Mouse (Mus musculus) forebrain, embryonic 13.5 days (tissue): Measurements from ENCODE around the gene U2af2. TPM values are rescaled to one million over a fixed set of nuclear protein-coding genes. Genes with fewer than 3 reads are reported as not detected.

Experiments
- ATAC-seq: fragments of 200-750 bp; cut with Nextera tagmentation; 2 replicates; pipeline ENCODE4 v1.8.0; 2017
- H3K27ac ChIP-seq: fragments of 300-500 bp; sonication (generic); 2 replicates; pipeline ENCODE4 v1.5.1; 2015; ENCODE audit warnings: inconsistent platforms, mild to moderate bottlenecking, moderate library complexity
- H3K27me3 ChIP-seq: fragments of 300-500 bp; sonication (generic); 2 replicates; pipeline ENCODE4 v1.6.1; 2015; ENCODE audit warnings: mild to moderate bottlenecking, inconsistent platforms
- H3K36me3 ChIP-seq: fragments of 300-500 bp; sonication (generic); 2 replicates; pipeline ENCODE4 v1.6.1; 2015; ENCODE audit warnings: mild to moderate bottlenecking, inconsistent platforms; ENCODE audit not compliant: poor library complexity, severe bottlenecking
- H3K4me1 ChIP-seq: fragments of 300-500 bp; sonication (generic); 2 replicates; pipeline ENCODE4 v1.6.1; 2015; ENCODE audit warnings: inconsistent platforms
- H3K4me2 ChIP-seq: fragments of 300-500 bp; sonication (generic); 2 replicates; pipeline ENCODE4 v1.6.1; 2015; ENCODE audit warnings: inconsistent platforms, mild to moderate bottlenecking, moderate library complexity
- H3K4me3 ChIP-seq: fragments of 300-500 bp; sonication (generic); 2 replicates; pipeline ENCODE4 v1.5.1; 2015; ENCODE audit warnings: mild to moderate bottlenecking, inconsistent platforms
- H3K9ac ChIP-seq: fragments of 300-500 bp; sonication (generic); 2 replicates; pipeline ENCODE4 v1.6.1; 2015; ENCODE audit warnings: mild to moderate bottlenecking, inconsistent platforms
- H3K9me3 ChIP-seq: fragments of 300-500 bp; sonication (generic); replicated peaks from 2 replicates; pipeline ENCODE4 v1.6.1; 2016; ENCODE audit warnings: inconsistent platforms
- WGBS: fragments of 180-500 bp; shearing (Covaris S2); methylation state at CpG from one replicate; pipeline ENCODE4 v1.1.7; 2015; 5-methylcytosine and 5-hydroxymethylcytosine counted together
- microRNA-seq: library from miRNA; unstranded; fragments of <30 nt; microRNA quantifications from one replicate; pipeline ENCODE4, GENCODE M21; 2016
- polyA plus RNA-seq: library from polyadenylated mRNA; unstranded; fragments of >200 nt; fragmentation: Nextera tagmentation; extraction: Ambion mirVana; gene quantifications from 2 replicates; pipeline ENCODE4 v1.2.1, GENCODE M21; 2015

The U2af2 gene
- polyA plus RNA-seq, 1 experiment from 2014 or later, result 149 TPM

- H3K4me2 ChIP-seq, result no peak overlapping the region
- H3K4me3 ChIP-seq, result no peak overlapping the region
- 92% methylated on average over 3 of the region's 3 CpGs for WGBS
- ATAC-seq, result no peak
- H3K4me1 ChIP-seq, result no peaks in the 10 kb centered on the region
- no peaks in the 10 kb centered on the region for H3K27me3 ChIP-seq
- H3K36me3 ChIP-seq, result peaks cover 53% of the 10 kb centered on the region
- H3K9me3 ChIP-seq, result no peaks in the 10 kb centered on the region
- H3K27ac ChIP-seq, result no peak overlapping the region
- H3K9ac ChIP-seq, result no peak overlapping the region
Measured at GRCm38 (mm10) chr7:5099796-5100195, 37.9 kb downstream of the U2af2 start.

- 95% methylated on average over 10 of the region's 10 CpGs for WGBS
- Histone ChIP-seq H3K9me3 (no peaks in the 10 kb centered on the region), H3K4me2 (no peak overlapping the region), H3K9ac (no peak overlapping the region), H3K4me1 (no peaks in the 10 kb centered on the region), H3K4me3 (no peak overlapping the region), H3K27me3 (no peaks in the 10 kb centered on the region), H3K36me3 (peaks cover 39% of the 10 kb centered on the region), H3K27ac (no peak overlapping the region)
- ATAC-seq, result no peak
Measured at GRCm38 (mm10) chr7:5101066-5101663, 39.2 kb downstream of the U2af2 start.

GRCm38 (mm10) chr7:5102564-5102963 lies 40.6 kb downstream of the U2af2 start:
- Histone ChIP-seq H3K4me1 (no peaks in the 10 kb centered on the region), H3K9me3 (no peaks in the 10 kb centered on the region), H3K27ac (no peak overlapping the region), H3K36me3 (peaks cover 25% of the 10 kb centered on the region), H3K27me3 (no peaks in the 10 kb centered on the region), H3K4me2 (no peak overlapping the region), H3K9ac (no peak overlapping the region), H3K4me3 (no peak overlapping the region)
- WGBS, result 87% methylated on average over 2 of the region's 2 CpGs
- ATAC-seq, result no peak

GRCm38 (mm10) chr7:5108272-5108671 lies 46.3 kb downstream of the U2af2 start:
- no peaks in the 10 kb centered on the region for H3K4me1 ChIP-seq
- H3K4me2 ChIP-seq, result no peak overlapping the region
- no peak overlapping the region for H3K27ac ChIP-seq
- no peaks in the 10 kb centered on the region for H3K27me3 ChIP-seq
- no peak overlapping the region for H3K9ac ChIP-seq
- H3K9me3 ChIP-seq, result no peaks in the 10 kb centered on the region; the same call in 1 of the 2 replicates
- no peaks in the 10 kb centered on the region for H3K36me3 ChIP-seq
- WGBS, result 83% methylated on average over 4 of the region's 4 CpGs
- ATAC-seq, result no peak
- no peak overlapping the region for H3K4me3 ChIP-seq

GRCm38 (mm10) chr7:5109301-5109700 lies 47.4 kb downstream of the U2af2 start:
- 86% methylated on average over 8 of the region's 8 CpGs for whole genome bisulfite sequencing
- Histone ChIP-seq H3K4me2 (no peak overlapping the region), H3K9ac (no peak overlapping the region), H3K36me3 (no peaks in the 10 kb centered on the region), H3K4me1 (no peaks in the 10 kb centered on the region), H3K4me3 (no peak overlapping the region), H3K9me3 (no peaks in the 10 kb centered on the region; the same call in 1 of the 2 replicates), H3K27me3 (no peaks in the 10 kb centered on the region), H3K27ac (no peak overlapping the region)
- ATAC-seq, result no peak

GRCm38 (mm10) chr7:5112701-5113100 lies 50.8 kb downstream of the U2af2 start:
- WGBS, result 41% methylated on average over 3 of the region's 3 CpGs

GRCm38 (mm10) chr7:5116850-5117249 lies 54.9 kb downstream of the U2af2 start, which contains the start of gene Rfpl4:
Rfpl4 (minus strand) TSS chr7:5116950.
- Histone ChIP-seq H3K4me1 (no peaks in the 10 kb centered on the region), H3K4me3 (no peak within 1 kb of the TSS), H3K27me3 (no peaks in the 10 kb centered on the region), H3K36me3 (no peaks in the 10 kb centered on the region), H3K9ac (no peak within 1 kb of the TSS), H3K27ac (no peak within 1 kb of the TSS), H3K4me2 (no peak within 1 kb of the TSS), H3K9me3 (no peaks in the 10 kb centered on the region)
- no peak for ATAC-seq
- 91% methylated on average over 3 of the region's 3 CpGs for WGBS

More at GRCm38 (mm10) chr7:5112701-5113100, 50.8 kb downstream of the U2af2 start:
- H3K9me3 ChIP-seq, result no peaks in the 10 kb centered on the region; the same call in 1 of the 2 replicates
- no peaks in the 10 kb centered on the region for H3K4me1 ChIP-seq
- H3K36me3 ChIP-seq, result no peaks in the 10 kb centered on the region
- no peak overlapping the region for H3K9ac ChIP-seq
- no peak for ATAC-seq
- H3K4me3 ChIP-seq, result no peak overlapping the region
- H3K27me3 ChIP-seq, result no peaks in the 10 kb centered on the region
- H3K27ac ChIP-seq, result no peak overlapping the region
- no peak overlapping the region for H3K4me2 ChIP-seq

- Histone ChIP-seq H3K9me3 (no peaks in the 10 kb centered on the region), H3K9ac (no peak overlapping the region), H3K4me2 (no peak overlapping the region), H3K27me3 (no peaks in the 10 kb centered on the region), H3K4me1 (no peaks in the 10 kb centered on the region), H3K27ac (no peak overlapping the region), H3K4me3 (no peak overlapping the region), H3K36me3 (no peaks in the 10 kb centered on the region)
- no peak for ATAC-seq
- WGBS, result 90% methylated on average over 8 of the region's 8 CpGs
Measured at GRCm38 (mm10) chr7:5125078-5125477, 63.1 kb downstream of the U2af2 start.

- peak; percentile 83 for ATAC-seq
- WGBS, result 16% methylated on average over 42 of the region's 42 CpGs
Measured at GRCm38 (mm10) chr7:5125549-5126406, 63.8 kb downstream of the U2af2 start, which contains the start of gene Rasl2-9. Rasl2-9 (minus strand) TSS chr7:5125950.

More at GRCm38 (mm10) chr7:5125549-5126406, 63.8 kb downstream of the U2af2 start, which contains the start of gene Rasl2-9:
- H3K4me2 ChIP-seq, result peak within 1 kb of the TSS; percentile 61
- no peaks in the 10 kb centered on the region for H3K27me3 ChIP-seq
- H3K4me1 ChIP-seq, result no peaks in the 10 kb centered on the region
- H3K27ac ChIP-seq, result no peak within 1 kb of the TSS
- H3K9me3 ChIP-seq, result no peaks in the 10 kb centered on the region
- peak within 1 kb of the TSS; percentile 38 for H3K4me3 ChIP-seq
- no peaks in the 10 kb centered on the region for H3K36me3 ChIP-seq
- peak within 1 kb of the TSS; percentile 55 for H3K9ac ChIP-seq

Small RNA genes within 50 kb of the gene (microRNA-seq; reads per million reads assigned to microRNA genes)
- gene Gm26217, result not detected

Other genes with a start within 250 kb of the U2af2 start
- gene Ube2s, start 249.6 kb upstream of the U2af2 start, polyA plus RNA-seq, result 398 and 454 TPM in 2 replicates
- 5.6 and 7.1 TPM in 2 replicates for gene Shisa7, start 217.4 kb upstream of the U2af2 start, polyA plus RNA-seq
- 2.7 and 3.4 TPM in 2 replicates for gene Isoc2b, start 191.9 kb upstream of the U2af2 start, polyA plus RNA-seq
- gene Isoc2a, start 185.0 kb upstream of the U2af2 start, polyA plus RNA-seq, result 0.63 and 0.77 TPM in 2 replicates
- 0.26 and 0.45 TPM in 2 replicates for gene Gm36210, start 155.6 kb upstream of the U2af2 start, polyA plus RNA-seq
- gene Zfp628, start 146.9 kb upstream of the U2af2 start, polyA plus RNA-seq, result 4.3 and 4.5 TPM in 2 replicates
- gene Nat14, start 140.1 kb upstream of the U2af2 start, polyA plus RNA-seq, result 21.2 and 24.9 TPM in 2 replicates
- 0.23 and 0.30 TPM in 2 replicates for gene Ssc5d, start 136.4 kb upstream of the U2af2 start, polyA plus RNA-seq
- gene Sbk2, start 97.7 kb upstream of the U2af2 start, polyA plus RNA-seq, result not detected in 2 replicates
- 0.09 and 0.19 TPM in 2 replicates for gene Sbk3, start 91.0 kb upstream of the U2af2 start, polyA plus RNA-seq
- 51.2 and 56.5 TPM in 2 replicates for gene Zfp579, start 66.0 kb upstream of the U2af2 start, polyA plus RNA-seq
- 9.1 and 10.4 TPM in 2 replicates for gene Zfp524, start 47.7 kb upstream of the U2af2 start, polyA plus RNA-seq
- gene Fiz1, start 47.4 kb upstream of the U2af2 start, polyA plus RNA-seq, result 46.6 and 51.2 TPM in 2 replicates
- 1.5 and 2.1 TPM in 2 replicates for gene Gm44973, start 46.6 kb upstream of the U2af2 start, polyA plus RNA-seq
- gene Zfp865, start 41.8 kb upstream of the U2af2 start, polyA plus RNA-seq, result 5.1 and 5.4 TPM in 2 replicates
- 17.0 and 19.7 TPM in 2 replicates for gene Ccdc106, start 41.6 kb upstream of the U2af2 start, polyA plus RNA-seq
- not detected in 2 replicates for gene 4632433K11Rik, start 28.0 kb upstream of the U2af2 start, polyA plus RNA-seq
- 5.6 and 8.4 TPM in 2 replicates for gene Zfp784, start 23.7 kb upstream of the U2af2 start, polyA plus RNA-seq
- gene Zfp580, start 10.6 kb upstream of the U2af2 start, polyA plus RNA-seq, result 45.3 and 45.6 TPM in 2 replicates
- gene Epn1, start 18.1 kb downstream of the U2af2 start, polyA plus RNA-seq, result 60.5 and 68.9 TPM in 2 replicates
- gene Rfpl4, start 54.8 kb downstream of the U2af2 start, polyA plus RNA-seq, result not detected in 2 replicates
- 0.29 and 0.30 TPM in 2 replicates for gene Rasl2-9, start 63.8 kb downstream of the U2af2 start, polyA plus RNA-seq
- not detected in 2 replicates for gene Vmn1r55, start 87.5 kb downstream of the U2af2 start, polyA plus RNA-seq
- gene Vmn1r56, start 134.6 kb downstream of the U2af2 start, polyA plus RNA-seq, result not detected in 2 replicates
- not detected in 2 replicates for gene Vmn1r57, start 156.3 kb downstream of the U2af2 start, polyA plus RNA-seq